Mouse (Mus musculus): ENCODE measurements around the gene Casq2. TPM values are rescaled to one million over a fixed set of nuclear protein-coding genes. Genes with fewer than 3 reads are reported as not detected.

Casq2 gene
- 0.42 and 0.66 TPM in 2 replicates for polyA plus RNA-seq (2014; fragmentation: Nextera tagmentation; extraction: Ambion mirVana)

GRCm38 (mm10) chr3:102086283-102086682, at the start of gene Casq2:
Gene Casq2 (plus strand): TSS chr3:102086415.
- Histone ChIP-seq H3K4me3 (ENCODE audit: low read depth, low read length) (no peak within 1 kb of the TSS), H3K9me3 (ENCODE audit: control insufficient read depth, low read length) (no peaks in the 10 kb centered on the region), H3K36me3 (ENCODE audit: control insufficient read depth, insufficient read depth, low read length) (no peaks in the 10 kb centered on the region), H3K27me3 (replicated peaks; ENCODE audit: control insufficient read depth, insufficient read depth, low read length) (no peaks in the 10 kb centered on the region), H3K9ac (ENCODE audit: low read length) (no peak within 1 kb of the TSS), H3K27ac (ENCODE audit: low read depth) (no peak within 1 kb of the TSS), H3K4me2 (ENCODE audit: low read length) (no peak within 1 kb of the TSS), H3K4me1 (replicated peaks; ENCODE audit: control insufficient read depth, insufficient read depth, low read length) (no peaks in the 10 kb centered on the region)
- no peak for ATAC-seq (replicated peaks; ENCODE audit: low FRiP score, low TSS enrichment, low read depth)
- DNase-seq (ENCODE audit: low spot score), result no peak
- 75% methylated on average over 4 of the region's 4 CpGs for WGBS

GRCm38 (mm10) chr3:102037806-102038205, 48.4 kb upstream of the Casq2 start:
- no peak for DNase-seq (ENCODE audit: low spot score)
- H3K4me2 ChIP-seq (ENCODE audit: low read length), result no peak overlapping the region
- no peak for ATAC-seq (replicated peaks; ENCODE audit: low FRiP score, low TSS enrichment, low read depth)
- no peaks in the 10 kb centered on the region for H3K27me3 ChIP-seq (replicated peaks; ENCODE audit: control insufficient read depth, insufficient read depth, low read length)
- H3K9ac ChIP-seq (ENCODE audit: low read length), result no peak overlapping the region
- no peak overlapping the region for H3K27ac ChIP-seq (ENCODE audit: low read depth)
- no peaks in the 10 kb centered on the region for H3K36me3 ChIP-seq (ENCODE audit: control insufficient read depth, insufficient read depth, low read length)
- H3K9me3 ChIP-seq (ENCODE audit: control insufficient read depth, low read length), result 0 out of 2 replicates have a peak, but pooled peaks cover 2% of the 10 kb centered on the region
- H3K4me3 ChIP-seq (ENCODE audit: low read depth, low read length), result no peak overlapping the region
- WGBS, result 83% methylated on average over 5 of the region's 5 CpGs
- no peaks in the 10 kb centered on the region for H3K4me1 ChIP-seq (replicated peaks; ENCODE audit: control insufficient read depth, insufficient read depth, low read length)

- no peak overlapping the region for H3K27ac ChIP-seq (ENCODE audit: low read depth)
- no peaks in the 10 kb centered on the region for H3K27me3 ChIP-seq (replicated peaks; ENCODE audit: control insufficient read depth, insufficient read depth, low read length)
- H3K36me3 ChIP-seq (ENCODE audit: control insufficient read depth, insufficient read depth, low read length), result no peaks in the 10 kb centered on the region
- DNase-seq (ENCODE audit: low spot score) (no peak), ATAC-seq (replicated peaks; ENCODE audit: low FRiP score, low TSS enrichment, low read depth) (no peak)
- H3K4me2 ChIP-seq (ENCODE audit: low read length), result no peak overlapping the region
- no peaks in the 10 kb centered on the region for H3K4me1 ChIP-seq (replicated peaks; ENCODE audit: control insufficient read depth, insufficient read depth, low read length)
- no peak overlapping the region for H3K4me3 ChIP-seq (ENCODE audit: low read depth, low read length)
- no peak overlapping the region for H3K9ac ChIP-seq (ENCODE audit: low read length)
- H3K9me3 ChIP-seq (ENCODE audit: control insufficient read depth, low read length), result 0 out of 2 replicates have a peak, but pooled peaks cover 2% of the 10 kb centered on the region
- WGBS, result 67% methylated on average over 6 of the region's 6 CpGs
Measured at GRCm38 (mm10) chr3:102038608-102039007, 47.6 kb upstream of the Casq2 start.

- Histone ChIP-seq H3K9me3 (ENCODE audit: control insufficient read depth, low read length) (0 out of 2 replicates have a peak, but pooled peaks cover 2% of the 10 kb centered on the region), H3K27me3 (replicated peaks; ENCODE audit: control insufficient read depth, insufficient read depth, low read length) (0 out of 2 replicates have a peak, but pooled peaks cover 2% of the 10 kb centered on the region), H3K4me2 (ENCODE audit: low read length) (no peak overlapping the region), H3K4me1 (replicated peaks; ENCODE audit: control insufficient read depth, insufficient read depth, low read length) (no peaks in the 10 kb centered on the region), H3K9ac (ENCODE audit: low read length) (no peak overlapping the region), H3K36me3 (ENCODE audit: control insufficient read depth, insufficient read depth, low read length) (no peaks in the 10 kb centered on the region), H3K27ac (ENCODE audit: low read depth) (0 out of 2 replicates have a peak overlapping the region, but pooled peaks have one; percentile 7), H3K4me3 (ENCODE audit: low read depth, low read length) (no peak overlapping the region)
- DNase-seq (ENCODE audit: low spot score) (no peak), ATAC-seq (replicated peaks; ENCODE audit: low FRiP score, low TSS enrichment, low read depth) (no peak)
- whole genome bisulfite sequencing, result 68% methylated on average over 4 of the region's 4 CpGs
Measured at GRCm38 (mm10) chr3:102041632-102042031, 44.6 kb upstream of the Casq2 start.

GRCm38 (mm10) chr3:102045071-102045470, 41.1 kb upstream of the Casq2 start:
- 20% methylated on average over 3 of the region's 3 CpGs for WGBS
- Histone ChIP-seq H3K4me3 (ENCODE audit: low read depth, low read length) (no peak overlapping the region), H3K36me3 (ENCODE audit: control insufficient read depth, insufficient read depth, low read length) (no peaks in the 10 kb centered on the region), H3K27me3 (replicated peaks; ENCODE audit: control insufficient read depth, insufficient read depth, low read length) (0 out of 2 replicates have a peak, but pooled peaks cover 2% of the 10 kb centered on the region), H3K4me2 (ENCODE audit: low read length) (no peak overlapping the region), H3K27ac (ENCODE audit: low read depth) (no peak overlapping the region), H3K9ac (ENCODE audit: low read length) (no peak overlapping the region), H3K4me1 (replicated peaks; ENCODE audit: control insufficient read depth, insufficient read depth, low read length) (no peaks in the 10 kb centered on the region), H3K9me3 (ENCODE audit: control insufficient read depth, low read length) (0 out of 2 replicates have a peak, but pooled peaks cover 2% of the 10 kb centered on the region)
- DNase-seq (ENCODE audit: low spot score) (peak; percentile 20), ATAC-seq (replicated peaks; ENCODE audit: low FRiP score, low TSS enrichment, low read depth) (no peak)

- Histone ChIP-seq H3K9ac (ENCODE audit: low read length) (no peak overlapping the region), H3K36me3 (ENCODE audit: control insufficient read depth, insufficient read depth, low read length) (no peaks in the 10 kb centered on the region), H3K4me3 (ENCODE audit: low read depth, low read length) (no peak overlapping the region), H3K4me2 (ENCODE audit: low read length) (no peak overlapping the region), H3K27me3 (replicated peaks; ENCODE audit: control insufficient read depth, insufficient read depth, low read length) (0 out of 2 replicates have a peak, but pooled peaks cover 2% of the 10 kb centered on the region), H3K27ac (ENCODE audit: low read depth) (no peak overlapping the region), H3K4me1 (replicated peaks; ENCODE audit: control insufficient read depth, insufficient read depth, low read length) (no peaks in the 10 kb centered on the region), H3K9me3 (ENCODE audit: control insufficient read depth, low read length) (no peaks in the 10 kb centered on the region)
- DNase-seq (ENCODE audit: low spot score), result no peak
- ATAC-seq (replicated peaks; ENCODE audit: low FRiP score, low TSS enrichment, low read depth), result no peak
- WGBS, result 95% methylated on average over 2 of the region's 2 CpGs
Measured at GRCm38 (mm10) chr3:102047532-102047931, 38.7 kb upstream of the Casq2 start.

GRCm38 (mm10) chr3:102049207-102050104, 36.8 kb upstream of the Casq2 start:
- ATAC-seq (replicated peaks; ENCODE audit: low FRiP score, low TSS enrichment, low read depth) (no peak), DNase-seq (ENCODE audit: low spot score) (no peak)
- no peaks in the 10 kb centered on the region for H3K9me3 ChIP-seq (ENCODE audit: control insufficient read depth, low read length)
- H3K4me3 ChIP-seq (ENCODE audit: low read depth, low read length), result no peak overlapping the region
- no peak overlapping the region for H3K27ac ChIP-seq (ENCODE audit: low read depth)
- H3K4me1 ChIP-seq (replicated peaks; ENCODE audit: control insufficient read depth, insufficient read depth, low read length), result no peaks in the 10 kb centered on the region
- H3K4me2 ChIP-seq (ENCODE audit: low read length), result no peak overlapping the region
- WGBS, result 86% methylated on average over 14 of the region's 14 CpGs
- no peaks in the 10 kb centered on the region for H3K36me3 ChIP-seq (ENCODE audit: control insufficient read depth, insufficient read depth, low read length)
- no peak overlapping the region for H3K9ac ChIP-seq (ENCODE audit: low read length)
- 0 out of 2 replicates have a peak, but pooled peaks cover 2% of the 10 kb centered on the region for H3K27me3 ChIP-seq (replicated peaks; ENCODE audit: control insufficient read depth, insufficient read depth, low read length)

- H3K36me3 ChIP-seq (ENCODE audit: control insufficient read depth, insufficient read depth, low read length), result no peaks in the 10 kb centered on the region
- ATAC-seq (replicated peaks; ENCODE audit: low FRiP score, low TSS enrichment, low read depth) (no peak), DNase-seq (ENCODE audit: low spot score) (no peak)
- H3K4me3 ChIP-seq (ENCODE audit: low read depth, low read length), result no peak overlapping the region
- H3K4me1 ChIP-seq (replicated peaks; ENCODE audit: control insufficient read depth, insufficient read depth, low read length), result no peaks in the 10 kb centered on the region
- 50% methylated on average over 3 of the region's 3 CpGs for WGBS
- no peak overlapping the region for H3K9ac ChIP-seq (ENCODE audit: low read length)
- H3K27ac ChIP-seq (ENCODE audit: low read depth), result no peak overlapping the region; the same call in 1 of the 2 replicates
- H3K27me3 ChIP-seq (replicated peaks; ENCODE audit: control insufficient read depth, insufficient read depth, low read length), result no peaks in the 10 kb centered on the region
- no peak overlapping the region for H3K4me2 ChIP-seq (ENCODE audit: low read length)
- H3K9me3 ChIP-seq (ENCODE audit: control insufficient read depth, low read length), result no peaks in the 10 kb centered on the region
Measured at GRCm38 (mm10) chr3:102052036-102052435, 34.2 kb upstream of the Casq2 start.
